Mouse (Mus musculus): ENCODE data around the gene Wfikkn1.

- TF ChIP-seq CTCF (IDR thresholded peaks at IDR 0.05; ENCODE audit: low read depth): no peak
- TF ChIP-seq EP300 (IDR thresholded peaks at IDR 0.05; ENCODE audit: low read depth): no peak
These were observed 16.3 kb downstream of the Wfikkn1 start for GRCm38 (mm10) chr17:25864311-25864710.
